Mouse (Mus musculus) E14TG2a.4 (cell line): ENCODE data around the gene Slfn14.

Experiments used
- CTCF ChIP-seq: conservative IDR thresholded peaks from 2 replicates; pipeline ENCODE4 v1.5.1; 2014; ENCODE audit warnings: low read length
- NANOG ChIP-seq: IDR thresholded peaks from 2 replicates; pipeline ENCODE4 v1.6.1; 2014; ENCODE audit warnings: borderline replicate concordance, low read length, mixed read lengths
- POU5F1 ChIP-seq: IDR thresholded peaks from 2 replicates; pipeline ENCODE4 v1.6.1; 2014; ENCODE audit warnings: low read length, borderline replicate concordance

DNA sequence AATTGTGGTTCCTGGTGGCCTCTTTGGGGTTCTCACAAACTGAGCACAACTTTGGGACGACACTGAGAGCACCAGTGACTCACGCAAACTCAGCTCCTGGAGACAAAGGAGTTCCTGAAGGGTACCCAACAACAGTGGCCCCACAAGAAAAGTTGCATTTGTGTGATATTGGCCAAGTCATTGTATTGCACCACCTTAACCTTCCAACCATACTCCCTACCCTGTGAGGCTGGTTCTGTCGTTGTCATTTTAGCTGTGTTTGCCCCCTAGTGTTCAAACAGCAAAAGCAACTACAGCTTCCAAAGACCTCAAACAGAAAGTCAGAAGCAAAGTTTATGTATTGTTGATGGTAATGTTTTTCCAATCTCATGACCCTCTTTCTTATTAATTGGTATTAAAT is 23.4 kb downstream of the Slfn14 start:
- TF ChIP-seq CTCF (peak; percentile 50), NANOG (no peak), POU5F1 (no peak)
